Mouse (Mus musculus) forebrain, embryonic 16.5 days (tissue): Measurements from ENCODE around the gene Nfasc. TPM values are rescaled to one million over a fixed set of nuclear protein-coding genes. Genes with fewer than 3 reads are reported as not detected.

Experiments used
- ATAC-seq: fragments of 200-750 bp; cut with Nextera tagmentation; 2 replicates; pipeline ENCODE4 v1.8.0; 2017; ENCODE audit warnings: mild to moderate bottlenecking, moderate library complexity
- H3K27ac ChIP-seq: fragments of 300-500 bp; sonication (generic); 2 replicates; pipeline ENCODE4 v1.5.1; 2014; ENCODE audit warnings: low read length, control low read depth
- H3K27me3 ChIP-seq: fragments of 300-500 bp; sonication (generic); replicated peaks from 2 replicates; pipeline ENCODE4 v1.6.1; 2014; ENCODE audit warnings: low read length; ENCODE audit not compliant: control insufficient read depth, insufficient read depth
- H3K36me3 ChIP-seq: fragments of 300-500 bp; sonication (generic); 2 replicates; pipeline ENCODE4 v1.6.1; 2014; ENCODE audit not compliant: control insufficient read depth, insufficient read depth
- H3K4me1 ChIP-seq: fragments of 300-500 bp; sonication (generic); replicated peaks from 2 replicates; pipeline ENCODE4 v1.6.1; 2014; ENCODE audit warnings: low read length; ENCODE audit not compliant: control insufficient read depth, insufficient read depth
- H3K4me2 ChIP-seq: fragments of 300-500 bp; sonication (generic); 2 replicates; pipeline ENCODE4 v1.6.1; 2014; ENCODE audit warnings: mild to moderate bottlenecking, low read length, control low read depth
- H3K4me3 ChIP-seq: fragments of 300-500 bp; sonication (generic); replicated peaks from 2 replicates; pipeline ENCODE4 v1.5.1; 2014; ENCODE audit warnings: mild to moderate bottlenecking, low read length, control low read depth
- H3K9ac ChIP-seq: fragments of 300-500 bp; sonication (generic); replicated peaks from 2 replicates; pipeline ENCODE4 v1.6.1; 2014; ENCODE audit warnings: low read depth, low read length, control low read depth
- H3K9me3 ChIP-seq: fragments of 300-500 bp; sonication (generic); 2 replicates; pipeline ENCODE4 v1.6.1; 2016; ENCODE audit warnings: low read length; ENCODE audit not compliant: control insufficient read depth
- WGBS: fragments of 180-500 bp; shearing (Covaris S2); extraction: QIAGEN DNeasy Blood & Tissue Kit; methylation state at CpG from one replicate; pipeline ENCODE4 v1.1.7; 2014; 5-methylcytosine and 5-hydroxymethylcytosine counted together
- polyA plus RNA-seq: library from polyadenylated mRNA; unstranded; fragments of >200 nt; fragmentation: Nextera tagmentation; extraction: Ambion mirVana; gene quantifications from 2 replicates; pipeline ENCODE4 v1.2.1, GENCODE M21; 2015

The Nfasc gene
- polyA plus RNA-seq, 1 experiment from 2014 or later, result 61.8 TPM

DNA sequence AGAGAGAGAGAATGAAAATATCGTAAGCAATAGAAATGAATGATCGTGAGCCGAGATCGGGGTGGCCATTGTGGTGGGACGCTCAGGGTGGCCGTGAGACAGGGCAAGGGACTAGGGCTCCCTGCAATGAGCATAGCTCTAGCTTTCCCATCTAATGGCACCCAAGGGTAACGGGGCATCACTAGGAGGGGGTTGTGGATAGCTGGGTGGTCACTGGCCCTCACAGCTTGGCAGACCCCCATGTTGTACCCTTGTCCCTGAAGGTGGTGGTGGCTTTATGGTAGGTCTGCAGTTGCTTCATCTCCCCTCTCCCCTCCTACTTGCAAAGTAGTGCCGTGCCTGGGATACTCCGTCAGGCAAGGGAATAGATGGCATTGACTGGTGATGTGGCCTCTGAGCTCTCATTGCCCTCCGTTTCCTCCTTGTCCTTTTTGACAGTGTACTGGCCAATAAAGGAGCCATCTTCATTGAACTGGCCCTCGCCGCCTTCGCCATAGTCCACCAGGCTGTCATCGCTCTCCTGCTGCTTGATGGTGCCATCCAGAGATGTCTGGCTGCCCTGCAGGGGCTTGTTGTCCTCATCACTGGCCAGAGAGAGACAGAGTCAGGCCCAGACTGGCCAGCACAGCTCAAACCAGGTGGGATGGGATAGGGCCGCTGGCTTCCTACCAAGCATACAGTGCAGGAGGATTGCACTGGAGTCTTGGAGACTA is 171.4 kb downstream of the Nfasc start:
- 90% methylated on average over 13 of the region's 15 CpGs for WGBS
- Histone ChIP-seq H3K9me3 (no peaks in the 10 kb centered on the region), H3K4me2 (no peak overlapping the region), H3K36me3 (peaks cover 9% of the 10 kb centered on the region; the same call in 1 of the 2 replicates), H3K27ac (peak overlapping the region; percentile 82), H3K4me1 (peaks cover 22% of the 10 kb centered on the region), H3K4me3 (no peak overlapping the region), H3K27me3 (no peaks in the 10 kb centered on the region), H3K9ac (no peak overlapping the region)
- no peak for ATAC-seq

DNA sequence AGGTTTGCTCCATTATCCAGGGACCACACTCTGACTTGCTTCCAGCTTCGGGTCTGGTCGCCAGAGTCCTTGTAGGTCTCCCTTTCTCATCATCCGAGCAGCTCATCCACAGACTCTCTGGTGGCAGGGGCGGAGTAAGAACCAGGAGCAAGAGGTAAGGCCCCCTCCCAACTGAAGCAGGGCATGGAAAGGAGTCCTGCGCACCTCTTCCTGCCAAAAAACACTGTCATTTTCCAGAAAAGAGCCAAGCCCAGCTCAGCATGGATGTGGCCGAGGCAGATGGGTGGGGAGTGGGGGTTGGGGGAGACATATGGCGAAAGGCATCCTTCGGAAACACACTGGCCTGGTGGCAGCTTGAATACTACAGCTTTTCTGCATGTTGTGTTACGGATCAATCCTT is 172.1 kb downstream of the Nfasc start:
- H3K4me3 ChIP-seq, result no peak overlapping the region
- H3K36me3 ChIP-seq, result peaks cover 9% of the 10 kb centered on the region; the same call in 1 of the 2 replicates
- H3K9ac ChIP-seq, result no peak overlapping the region
- H3K4me2 ChIP-seq, result no peak overlapping the region
- no peaks in the 10 kb centered on the region for H3K27me3 ChIP-seq
- peaks cover 22% of the 10 kb centered on the region for H3K4me1 ChIP-seq
- H3K9me3 ChIP-seq, result no peaks in the 10 kb centered on the region
- ATAC-seq, result peak; percentile 66
- H3K27ac ChIP-seq, result peak overlapping the region; percentile 82
- WGBS, result 63% methylated on average over 9 of the region's 9 CpGs

DNA sequence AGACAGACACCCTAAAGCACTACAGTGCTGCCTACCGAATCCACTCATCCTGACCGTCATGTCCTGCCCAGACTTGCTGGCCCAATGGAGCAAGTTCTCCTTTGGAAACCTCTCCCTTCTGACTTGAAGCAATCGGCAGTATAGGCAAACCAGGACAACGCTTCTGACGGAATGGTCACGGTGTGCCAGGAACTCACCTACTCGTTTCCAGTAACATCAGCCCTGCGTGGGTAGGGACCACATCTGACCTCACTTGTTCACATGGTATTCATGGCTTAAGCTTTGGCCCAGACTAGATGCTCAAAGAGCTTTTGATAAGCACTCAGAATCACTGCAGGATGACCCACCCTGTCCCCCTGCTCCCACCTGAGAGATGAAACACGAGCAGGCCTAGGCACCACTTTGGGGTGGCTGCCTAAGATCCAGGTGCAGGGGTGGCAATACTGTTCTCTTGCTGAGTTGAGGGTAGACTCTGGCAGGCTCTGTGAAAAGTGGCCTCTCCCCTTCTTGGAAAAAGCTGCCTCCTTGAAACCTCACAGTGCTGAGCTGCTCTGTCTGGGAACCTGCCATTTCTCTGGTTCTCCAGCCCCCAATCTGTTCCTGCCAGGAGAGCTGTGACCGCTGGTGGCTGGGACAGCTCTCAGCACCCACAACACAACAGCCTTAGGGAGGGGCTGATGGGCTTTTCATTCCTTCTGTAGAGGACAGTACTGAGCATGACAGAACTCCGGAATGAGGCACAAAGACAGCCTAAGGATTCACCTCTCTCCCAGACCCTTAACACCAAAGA is 174.1 kb downstream of the Nfasc start:
- Histone ChIP-seq H3K4me1 (peaks cover 26% of the 10 kb centered on the region), H3K27ac (no peak overlapping the region; the same call in 1 of the 2 replicates), H3K9me3 (no peaks in the 10 kb centered on the region), H3K4me3 (no peak overlapping the region), H3K4me2 (no peak overlapping the region), H3K36me3 (peaks cover 3% of the 10 kb centered on the region; the same call in 1 of the 2 replicates), H3K9ac (no peak overlapping the region), H3K27me3 (no peaks in the 10 kb centered on the region)
- WGBS, result 79% methylated on average over 11 of the region's 11 CpGs
- 0 out of 2 replicates have a peak, but pooled peaks have one; percentile 2 for ATAC-seq

DNA sequence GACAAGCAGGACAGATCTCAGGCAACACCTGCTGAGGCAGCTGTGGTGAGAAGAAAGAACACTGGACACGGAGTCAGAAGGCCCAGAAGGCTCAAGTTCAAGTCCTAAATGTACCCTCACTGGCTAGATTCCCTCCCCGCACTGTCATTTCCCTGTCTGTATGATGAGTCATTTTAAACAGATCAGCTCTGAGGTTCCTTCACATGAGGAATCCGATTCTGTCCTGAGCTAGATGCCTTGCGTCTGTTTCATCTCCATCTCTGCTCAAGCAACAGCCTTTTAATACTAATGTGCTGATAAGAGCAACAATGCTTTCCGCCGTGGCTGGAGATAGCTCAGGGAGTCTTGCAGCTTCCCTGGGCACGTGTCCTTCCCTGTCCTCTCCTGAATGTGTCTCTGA is 175.8 kb downstream of the Nfasc start:
- H3K9me3 ChIP-seq, result no peaks in the 10 kb centered on the region
- H3K36me3 ChIP-seq, result no peaks in the 10 kb centered on the region
- WGBS, result 82% methylated on average over 7 of the region's 7 CpGs
- no peak overlapping the region for H3K27ac ChIP-seq
- H3K4me1 ChIP-seq, result peaks cover 39% of the 10 kb centered on the region
- H3K4me2 ChIP-seq, result no peak overlapping the region
- no peak overlapping the region for H3K4me3 ChIP-seq
- no peak for ATAC-seq
- no peak overlapping the region for H3K9ac ChIP-seq
- no peaks in the 10 kb centered on the region for H3K27me3 ChIP-seq

DNA sequence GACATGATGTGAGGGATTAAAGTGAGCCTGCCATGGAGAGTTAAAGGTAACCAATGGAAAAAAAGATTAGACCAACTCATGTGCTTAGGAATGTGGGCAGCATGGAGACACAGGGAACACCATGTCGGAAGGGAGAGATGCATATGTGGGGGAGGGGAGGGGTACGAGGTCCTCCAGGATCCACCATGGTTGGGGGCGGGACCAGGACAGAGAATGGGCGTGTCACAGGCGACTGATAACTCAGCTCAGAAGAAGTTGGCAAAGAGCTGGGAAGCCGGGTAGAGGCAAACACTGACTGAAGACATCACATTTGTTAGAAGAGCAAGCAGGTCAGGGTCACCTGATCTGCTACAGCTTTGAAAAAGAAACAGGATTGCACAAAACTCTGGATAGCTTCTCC is 176.7 kb downstream of the Nfasc start:
- 45% methylated on average over 6 of the region's 6 CpGs for WGBS
- Histone ChIP-seq H3K27me3 (no peaks in the 10 kb centered on the region), H3K4me2 (no peak overlapping the region), H3K36me3 (no peaks in the 10 kb centered on the region), H3K9me3 (no peaks in the 10 kb centered on the region), H3K4me3 (no peak overlapping the region), H3K9ac (no peak overlapping the region), H3K27ac (no peak overlapping the region), H3K4me1 (peaks cover 36% of the 10 kb centered on the region)
- ATAC-seq, result no peak

DNA sequence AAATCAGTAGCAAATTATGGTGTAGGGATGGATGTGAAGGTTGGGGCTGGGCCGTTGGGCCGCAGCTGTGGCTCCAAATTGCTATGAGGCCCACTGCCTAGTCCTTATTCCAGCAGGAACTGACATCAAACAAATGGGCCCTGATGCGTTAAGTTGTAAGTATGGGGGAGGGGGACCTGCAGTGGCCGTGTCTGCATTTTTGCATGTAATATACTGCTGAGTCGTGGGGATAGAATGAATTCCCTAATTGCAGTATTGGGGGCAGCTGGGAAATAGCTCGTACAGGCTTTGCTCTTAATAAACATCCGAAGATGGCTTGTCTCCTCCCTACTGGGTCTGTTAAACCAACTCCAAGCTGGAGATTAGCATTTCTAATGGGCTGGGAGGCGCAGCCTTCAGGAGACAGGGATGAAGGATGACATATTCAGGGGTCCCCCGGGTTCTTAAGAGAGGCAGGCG is 179.2 kb downstream of the Nfasc start:
- ATAC-seq, result peak; percentile 37
- no peak overlapping the region for H3K9ac ChIP-seq
- H3K4me1 ChIP-seq, result peaks cover 49% of the 10 kb centered on the region
- H3K4me2 ChIP-seq, result no peak overlapping the region
- no peaks in the 10 kb centered on the region for H3K27me3 ChIP-seq
- WGBS, result 23% methylated on average over 10 of the region's 10 CpGs
- peak overlapping the region; percentile 75 for H3K27ac ChIP-seq
- no peaks in the 10 kb centered on the region for H3K36me3 ChIP-seq
- no peaks in the 10 kb centered on the region for H3K9me3 ChIP-seq
- no peak overlapping the region for H3K4me3 ChIP-seq

DNA sequence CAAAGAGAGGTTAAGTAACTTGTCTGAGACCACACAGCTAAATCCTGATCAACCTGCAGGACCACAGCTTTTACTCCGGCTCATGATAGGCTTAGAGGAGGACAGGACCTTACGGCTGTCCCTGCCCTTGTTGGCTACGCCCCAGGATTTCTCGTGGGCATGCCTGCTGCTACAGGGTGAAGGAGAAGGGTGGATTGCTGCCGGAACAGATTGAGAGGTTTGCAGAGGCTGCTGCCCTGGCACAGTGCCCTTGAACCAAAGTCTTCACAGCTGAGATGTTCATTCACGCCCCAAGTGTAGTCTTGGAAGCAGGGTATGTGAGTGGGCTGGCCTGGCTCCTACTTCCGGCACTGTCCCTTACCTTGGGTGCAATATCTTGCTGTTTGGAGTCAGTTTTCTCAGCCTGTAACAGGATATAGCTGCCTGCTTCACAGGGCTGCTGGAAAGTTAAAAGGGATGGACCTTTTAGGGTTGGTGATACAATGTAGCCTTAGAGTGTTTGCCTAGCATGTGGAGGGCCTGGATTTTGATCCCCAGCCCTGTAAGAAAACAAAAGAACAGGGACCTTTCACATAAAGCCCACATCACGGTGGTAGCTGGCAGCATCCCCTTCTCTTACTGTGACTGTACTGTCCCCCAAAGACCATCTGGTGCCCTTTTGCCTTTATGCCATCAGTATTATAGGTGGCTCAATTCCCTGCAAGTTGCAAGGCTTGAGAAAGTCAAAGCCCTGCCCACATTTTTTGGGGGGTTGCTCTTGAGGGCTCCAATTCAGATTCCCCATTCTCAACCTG is 180.5 kb downstream of the Nfasc start:
- no peak overlapping the region for H3K9ac ChIP-seq
- no peaks in the 10 kb centered on the region for H3K9me3 ChIP-seq
- H3K27me3 ChIP-seq, result no peaks in the 10 kb centered on the region
- H3K27ac ChIP-seq, result peak overlapping the region; percentile 75
- no peak overlapping the region for H3K4me3 ChIP-seq
- H3K36me3 ChIP-seq, result no peaks in the 10 kb centered on the region
- H3K4me1 ChIP-seq, result peaks cover 54% of the 10 kb centered on the region
- 48% methylated on average over 8 of the region's 8 CpGs for WGBS
- no peak overlapping the region for H3K4me2 ChIP-seq
- no peak for ATAC-seq

DNA sequence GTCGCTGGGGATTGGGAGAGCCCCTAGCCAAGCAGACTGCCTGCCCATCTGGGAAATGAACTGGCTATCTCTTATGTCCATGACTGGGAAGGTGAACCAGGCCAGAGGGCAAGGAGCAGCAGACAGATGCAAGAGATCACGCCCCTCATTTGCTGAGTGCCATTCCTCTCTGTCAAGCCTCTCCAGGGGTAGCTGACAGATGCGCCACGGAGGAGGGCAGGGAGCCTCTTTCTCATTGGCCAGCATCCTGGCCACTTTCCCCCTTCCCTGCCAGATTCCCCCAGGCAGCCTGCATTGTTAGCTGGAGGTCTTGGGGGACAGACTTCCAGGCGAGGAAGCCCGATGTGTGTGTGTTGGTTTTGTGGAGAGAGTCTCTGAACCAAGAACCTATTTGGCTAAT is 182.6 kb downstream of the Nfasc start:
- Histone ChIP-seq H3K4me3 (no peak overlapping the region), H3K9ac (0 out of 2 replicates have a peak overlapping the region, but pooled peaks have one; percentile 10), H3K27ac (peak overlapping the region; percentile 93), H3K9me3 (no peaks in the 10 kb centered on the region), H3K4me2 (no peak overlapping the region), H3K4me1 (peaks cover 54% of the 10 kb centered on the region), H3K36me3 (no peaks in the 10 kb centered on the region), H3K27me3 (no peaks in the 10 kb centered on the region)
- ATAC-seq, result no peak
- WGBS, result 15% methylated on average over 6 of the region's 6 CpGs
